Mouse (Mus musculus) stomach, embryonic 14.5 days (tissue): ENCODE measurements at regions not wholly inside any gene's neighbourhood (a gene's known extent, or its start where the extent isn't known, plus 50 kb on each side); places are given as distances from the start of the nearest gene placed in this dataset.

Experiments used
- ATAC-seq: fragments of 200-750 bp; cut with Nextera tagmentation; 2 replicates; pipeline ENCODE4 v1.8.0; 2017; ENCODE audit warnings: low read depth, moderate TSS enrichment; ENCODE audit not compliant: insufficient number of reproducible peaks, insufficient read depth, low FRiP score
- H3K27ac ChIP-seq: fragments of 300-500 bp; sonication (generic); 2 replicates; pipeline ENCODE4 v1.5.1; 2014; ENCODE audit warnings: mild to moderate bottlenecking, low read length, moderate library complexity, mixed read lengths
- H3K27me3 ChIP-seq: fragments of 300-500 bp; sonication (generic); 2 replicates; pipeline ENCODE4 v1.6.1; 2014; ENCODE audit warnings: low read length, control low read depth, mixed read lengths; ENCODE audit not compliant: control insufficient read depth, insufficient read depth
- H3K36me3 ChIP-seq: fragments of 300-500 bp; sonication (generic); 2 replicates; pipeline ENCODE4 v1.6.1; 2014; ENCODE audit warnings: mild to moderate bottlenecking, control low read depth, low read length, moderate library complexity, mixed read lengths; ENCODE audit not compliant: control insufficient read depth, insufficient read depth
- H3K4me1 ChIP-seq: fragments of 300-500 bp; sonication (generic); 2 replicates; pipeline ENCODE4 v1.6.1; 2014; ENCODE audit warnings: low read length, control low read depth, mixed read lengths; ENCODE audit not compliant: control insufficient read depth, insufficient read depth
- H3K4me2 ChIP-seq: fragments of 300-500 bp; sonication (generic); replicated peaks from 2 replicates; pipeline ENCODE4 v1.6.1; 2014; ENCODE audit warnings: low read depth, low read length, control low read depth
- H3K4me3 ChIP-seq: fragments of 300-500 bp; sonication (generic); 2 replicates; pipeline ENCODE4 v1.5.1; 2014; ENCODE audit warnings: low read depth, low read length, control low read depth
- H3K9ac ChIP-seq: fragments of 300-500 bp; sonication (generic); replicated peaks from 2 replicates; pipeline ENCODE4 v1.6.1; 2014; ENCODE audit warnings: low read depth, mild to moderate bottlenecking, control low read depth, low read length, moderate library complexity, mixed read lengths
- H3K9me3 ChIP-seq: fragments of 300-500 bp; sonication (generic); 2 replicates; pipeline ENCODE4 v1.6.1; 2016; ENCODE audit warnings: low read depth, low read length, control low read depth; ENCODE audit not compliant: control insufficient read depth
- whole genome bisulfite sequencing: fragments of 180-500 bp; shearing (Covaris S2); extraction: QIAGEN DNeasy Blood & Tissue Kit; methylation state at CpG from one replicate; pipeline ENCODE4 v1.1.7; 2014; 5-methylcytosine and 5-hydroxymethylcytosine counted together

DNA sequence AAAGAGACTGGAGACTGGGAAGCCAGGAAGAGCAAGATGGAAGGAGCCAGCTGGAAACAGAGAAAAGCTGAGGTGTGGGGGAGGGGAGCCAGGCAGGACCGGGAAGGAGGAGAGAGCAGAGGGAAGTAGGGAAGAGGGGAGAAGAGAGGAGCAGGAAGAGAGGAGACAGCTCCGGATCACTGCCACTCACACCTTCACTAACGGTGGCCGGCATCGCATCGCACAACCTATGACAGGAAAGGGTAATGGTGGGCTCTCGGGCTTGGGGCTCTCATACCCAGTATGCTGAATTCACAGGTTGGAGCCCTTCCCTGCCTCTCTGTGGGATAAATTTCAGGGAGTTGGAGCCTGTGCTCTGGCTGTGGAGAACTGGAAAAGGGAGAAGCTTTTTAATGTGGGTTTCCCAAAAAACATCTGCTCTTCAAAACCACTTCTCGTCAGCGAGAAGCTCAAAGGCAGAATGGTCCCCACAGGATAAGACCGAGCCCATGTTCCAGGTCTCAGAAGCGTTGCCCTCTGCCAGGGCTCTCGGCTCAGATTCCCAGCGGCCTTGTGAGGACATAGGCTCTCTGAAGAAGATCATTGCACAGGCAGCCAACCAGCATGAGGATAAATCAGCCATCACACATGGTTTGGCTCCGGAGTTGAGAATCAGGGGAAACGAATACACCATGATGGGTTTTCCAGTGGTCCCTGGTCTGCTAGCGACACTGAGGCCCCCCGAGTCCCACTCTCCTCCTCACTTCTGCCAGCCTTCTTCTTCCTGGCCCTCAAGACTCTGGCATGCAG, 53.8 kb upstream of the Coro2b start:
- Histone ChIP-seq H3K4me1 (no peaks in the 10 kb centered on the region), H3K9me3 (no peaks in the 10 kb centered on the region), H3K4me3 (no peak overlapping the region), H3K4me2 (no peak overlapping the region), H3K27ac (no peak overlapping the region), H3K9ac (no peak overlapping the region), H3K27me3 (no peaks in the 10 kb centered on the region), H3K36me3 (no peaks in the 10 kb centered on the region)
- ATAC-seq = no peak
- 84% methylated on average over 17 of the region's 17 CpGs for WGBS

GRCm38 (mm10) chr9:62591196-62591485, 54.3 kb upstream of the Coro2b start:
- Histone ChIP-seq H3K27ac (no peak overlapping the region), H3K9ac (no peak overlapping the region; the same call in 1 of the 2 replicates), H3K4me3 (no peak overlapping the region), H3K4me2 (no peak overlapping the region), H3K27me3 (no peaks in the 10 kb centered on the region), H3K9me3 (no peaks in the 10 kb centered on the region), H3K4me1 (no peaks in the 10 kb centered on the region), H3K36me3 (no peaks in the 10 kb centered on the region)
- 55% methylated on average over 6 of the region's 6 CpGs for WGBS
- no peak for ATAC-seq

DNA sequence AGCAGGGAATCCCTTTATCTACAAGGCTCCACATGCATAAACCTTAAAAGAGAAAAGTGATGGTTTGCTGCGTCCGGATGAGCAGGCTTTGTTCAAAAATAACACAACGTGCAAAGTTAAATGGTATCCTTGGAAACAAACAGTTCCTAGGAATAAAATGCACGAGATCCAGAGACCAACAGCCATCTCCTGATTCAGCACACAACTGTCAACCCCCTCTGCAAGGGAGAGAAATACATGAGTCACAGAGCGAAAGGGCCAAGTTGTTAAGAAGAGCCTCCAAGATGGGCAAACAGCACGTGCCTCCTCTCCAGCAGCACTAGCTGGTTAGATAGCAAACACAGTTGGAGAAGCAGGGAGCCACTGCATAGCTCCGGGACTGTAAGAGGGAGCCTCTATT, 61.2 kb upstream of the Coro2b start:
- Histone ChIP-seq H3K9me3 (no peaks in the 10 kb centered on the region), H3K9ac (no peak overlapping the region), H3K27ac (no peak overlapping the region), H3K4me3 (no peak overlapping the region), H3K27me3 (no peaks in the 10 kb centered on the region), H3K4me2 (no peak overlapping the region), H3K4me1 (no peaks in the 10 kb centered on the region), H3K36me3 (no peaks in the 10 kb centered on the region)
- no peak for ATAC-seq
- WGBS = 77% methylated on average over 7 of the region's 7 CpGs

DNA sequence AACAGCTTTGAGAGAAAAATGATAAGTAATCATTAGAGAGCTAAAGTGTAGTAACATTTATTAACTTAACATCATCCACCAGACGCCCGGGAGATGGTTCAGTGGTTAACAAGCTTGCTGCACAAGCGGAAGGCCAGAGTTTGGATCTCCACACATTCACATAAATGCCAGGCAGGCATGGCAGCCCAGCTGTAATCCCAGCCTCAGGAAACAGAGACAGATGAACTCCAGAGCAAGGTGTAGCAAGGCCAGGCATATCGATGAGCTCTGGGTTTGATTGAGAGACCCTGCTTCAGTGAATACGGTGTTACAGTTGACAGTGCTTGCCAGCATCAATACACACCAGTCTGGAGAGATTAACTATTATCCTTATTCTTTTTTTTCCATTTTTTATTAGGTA, 62.1 kb upstream of the Coro2b start:
- Histone ChIP-seq H3K27me3 (no peaks in the 10 kb centered on the region), H3K27ac (no peak overlapping the region), H3K4me3 (no peak overlapping the region), H3K9me3 (no peaks in the 10 kb centered on the region), H3K4me1 (no peaks in the 10 kb centered on the region), H3K4me2 (no peak overlapping the region), H3K36me3 (no peaks in the 10 kb centered on the region), H3K9ac (no peak overlapping the region)
- no peak for ATAC-seq
- 90% methylated on average over 5 of the region's 5 CpGs for WGBS

DNA sequence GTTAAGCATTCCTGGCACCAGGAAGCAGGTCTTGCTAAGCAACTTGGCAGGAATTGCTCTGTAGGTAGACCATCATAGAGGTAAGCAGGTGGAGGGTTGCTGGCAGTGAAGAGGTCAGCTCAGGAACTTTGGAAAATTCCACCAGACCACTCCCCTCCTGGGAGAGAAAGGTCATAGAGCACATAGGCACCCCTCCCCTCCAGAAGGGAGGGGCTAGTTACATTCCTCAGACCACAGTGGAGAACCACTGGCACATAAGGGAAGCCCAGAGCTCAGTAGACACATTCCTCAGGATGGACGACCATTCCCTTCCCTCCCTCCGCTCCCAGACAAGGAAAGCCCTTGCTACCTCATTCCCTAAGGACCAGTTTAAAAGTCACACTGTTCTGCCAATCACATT, 67.1 kb upstream of the Itga11 start:
- 80% methylated on average over 2 of the region's 2 CpGs for WGBS
- H3K9me3 ChIP-seq = no peaks in the 10 kb centered on the region
- no peak overlapping the region for H3K4me3 ChIP-seq
- no peak overlapping the region for H3K4me2 ChIP-seq
- H3K9ac ChIP-seq = no peak overlapping the region
- ATAC-seq = no peak
- no peak overlapping the region for H3K27ac ChIP-seq
- H3K27me3 ChIP-seq = no peaks in the 10 kb centered on the region
- no peaks in the 10 kb centered on the region for H3K4me1 ChIP-seq
- no peaks in the 10 kb centered on the region for H3K36me3 ChIP-seq

DNA sequence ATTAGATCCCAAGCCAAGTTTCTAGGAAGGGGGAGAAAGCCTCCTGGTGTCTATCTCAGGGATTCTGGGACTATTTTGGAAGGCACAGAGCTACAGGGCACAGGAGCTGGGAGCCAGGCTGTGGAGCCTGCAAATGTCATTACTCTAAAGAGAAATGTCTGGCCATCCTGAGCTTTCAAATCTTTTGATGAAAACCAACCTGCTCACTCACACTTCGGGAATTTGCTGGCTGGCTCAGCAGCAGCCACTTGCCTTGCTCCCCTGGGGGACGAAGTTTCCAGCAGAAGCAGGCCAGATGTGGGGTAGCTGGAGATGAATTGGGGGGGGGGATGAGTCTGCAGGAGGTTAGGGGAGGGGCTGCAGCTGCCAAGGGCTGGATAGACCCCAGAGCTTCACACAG, 66.2 kb upstream of the Itga11 start:
- Histone ChIP-seq H3K4me3 (no peak overlapping the region), H3K27ac (no peak overlapping the region; the same call in 1 of the 2 replicates), H3K9ac (no peak overlapping the region), H3K36me3 (no peaks in the 10 kb centered on the region), H3K9me3 (no peaks in the 10 kb centered on the region), H3K27me3 (no peaks in the 10 kb centered on the region), H3K4me2 (no peak overlapping the region), H3K4me1 (no peaks in the 10 kb centered on the region)
- WGBS = 27% methylated on average over 2 of the region's 2 CpGs
- peak; percentile 49; the same call in 1 of the 2 replicates for ATAC-seq

DNA sequence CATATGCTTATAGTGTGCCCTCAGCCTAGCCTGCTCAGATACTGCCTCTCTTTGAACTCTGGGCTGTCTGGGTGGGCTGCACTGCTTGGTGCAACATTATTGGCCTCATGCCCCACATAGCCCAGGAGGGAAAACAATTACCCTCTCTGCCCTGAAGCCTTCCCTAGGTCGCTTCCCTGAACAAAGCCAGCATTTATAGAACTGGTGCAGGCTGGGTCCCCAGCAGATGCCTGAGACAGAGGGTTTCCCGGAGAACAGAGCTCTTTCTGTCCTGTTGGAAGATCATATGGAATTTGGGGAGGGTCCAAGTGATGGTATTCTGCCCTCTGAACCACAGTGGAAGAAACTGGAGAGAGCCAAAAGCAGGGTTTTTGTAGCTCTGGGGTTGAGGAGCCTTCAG, 64.6 kb upstream of the Itga11 start:
- Histone ChIP-seq H3K9ac (no peak overlapping the region), H3K4me2 (no peak overlapping the region), H3K9me3 (no peaks in the 10 kb centered on the region), H3K4me3 (no peak overlapping the region), H3K36me3 (no peaks in the 10 kb centered on the region), H3K27me3 (no peaks in the 10 kb centered on the region), H3K4me1 (no peaks in the 10 kb centered on the region), H3K27ac (no peak overlapping the region)
- 73% methylated on average over 2 of the region's 2 CpGs for WGBS
- ATAC-seq = no peak

DNA sequence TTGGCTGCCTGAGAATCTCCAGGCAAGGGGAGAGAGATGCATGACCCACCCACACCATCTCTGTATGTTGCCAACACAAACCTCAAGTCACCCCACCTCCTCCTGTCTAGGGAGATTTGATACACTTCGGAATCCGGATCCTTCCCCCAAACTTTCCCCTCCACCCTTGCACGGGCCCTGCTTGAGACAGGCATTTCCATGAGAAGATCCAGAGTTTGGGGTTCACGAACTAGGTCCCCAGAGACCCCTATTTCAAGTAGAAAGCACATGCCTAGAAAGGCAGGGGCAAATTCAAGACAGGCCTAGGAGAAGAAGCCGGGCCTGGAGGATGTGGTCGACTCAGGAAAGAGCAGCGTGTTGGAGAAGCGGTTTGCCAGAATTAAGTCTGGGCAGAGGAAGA, 63.8 kb upstream of the Itga11 start:
- ATAC-seq = no peak
- no peaks in the 10 kb centered on the region for H3K9me3 ChIP-seq
- no peak overlapping the region for H3K27ac ChIP-seq
- H3K4me2 ChIP-seq = no peak overlapping the region
- no peaks in the 10 kb centered on the region for H3K36me3 ChIP-seq
- no peak overlapping the region for H3K9ac ChIP-seq
- H3K4me1 ChIP-seq = no peaks in the 10 kb centered on the region
- no peak overlapping the region for H3K4me3 ChIP-seq
- H3K27me3 ChIP-seq = no peaks in the 10 kb centered on the region
- WGBS = 78% methylated on average over 8 of the region's 8 CpGs

DNA sequence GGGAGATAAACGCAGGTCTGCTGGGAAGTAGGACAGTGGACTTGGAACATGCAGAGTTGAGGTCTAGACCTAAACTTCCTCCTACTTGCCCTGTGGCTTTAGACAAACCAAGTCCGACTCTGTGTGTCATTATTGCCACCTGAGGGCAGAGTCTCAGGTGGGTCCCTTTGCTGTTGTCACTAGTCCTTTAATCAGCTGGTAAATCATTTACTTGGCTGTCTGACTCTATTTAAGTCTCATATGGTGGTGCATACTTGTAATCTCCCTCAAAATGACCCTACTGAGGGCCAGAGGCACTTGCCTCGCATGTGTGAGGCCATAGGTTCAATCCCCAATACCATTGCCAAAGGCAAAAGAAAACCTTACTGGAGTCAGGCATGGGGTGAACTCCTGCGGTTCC, 62.7 kb upstream of the Itga11 start:
- no peak overlapping the region for H3K27ac ChIP-seq
- ATAC-seq = no peak
- no peak overlapping the region for H3K4me2 ChIP-seq
- H3K9me3 ChIP-seq = no peaks in the 10 kb centered on the region
- no peaks in the 10 kb centered on the region for H3K27me3 ChIP-seq
- no peaks in the 10 kb centered on the region for H3K36me3 ChIP-seq
- WGBS = 77% methylated on average over 4 of the region's 4 CpGs
- no peak overlapping the region for H3K4me3 ChIP-seq
- no peaks in the 10 kb centered on the region for H3K4me1 ChIP-seq
- H3K9ac ChIP-seq = no peak overlapping the region
